Mouse (Mus musculus): ENCODE results near the gene Tmem95. TPM values are rescaled to one million over a fixed set of nuclear protein-coding genes. Genes with fewer than 3 reads are reported as not detected.
"Not testable (repeated sequence)": the region's sequence is repeated elsewhere in the genome, so short reads cannot be mapped to it uniquely, and the experiment has no call there.

Gene Tmem95
- polyA plus RNA-seq, 1 experiment from 2014 or later, result not detected

DNA sequence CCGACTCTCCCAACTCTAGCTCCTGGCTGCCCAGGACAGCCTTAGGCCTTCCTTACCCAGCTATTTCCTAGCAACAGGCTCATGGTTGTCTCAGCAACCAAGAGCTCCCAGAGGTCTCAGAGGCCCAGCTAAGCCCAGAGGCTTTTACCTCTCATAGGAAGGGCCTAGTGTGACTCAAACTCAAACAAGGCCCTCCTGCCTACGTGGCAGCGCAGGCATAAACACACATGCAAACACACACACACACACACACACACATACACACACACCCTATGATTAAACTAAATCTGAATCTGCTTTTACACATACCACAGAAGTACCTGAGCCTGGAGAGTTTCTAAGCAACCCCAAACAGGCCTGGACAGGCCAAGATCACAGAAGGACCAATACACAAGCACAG lies 581 bp upstream of the Tmem95 start:
- 84% methylated on average over 3 of the region's 3 CpGs for WGBS
- H3K27me3 ChIP-seq (replicated peaks), result no peaks in the 10 kb centered on the region
- no peak overlapping the region; the same call in 1 of the 2 replicates for H3K9ac ChIP-seq
- ATAC-seq (ENCODE audit: insufficient number of reproducible peaks, low FRiP score), result no peak
- peak overlapping the region; percentile 85; the same call in 1 of the 2 replicates for H3K4me2 ChIP-seq
- no peaks in the 10 kb centered on the region for H3K9me3 ChIP-seq (replicated peaks)
- no peaks in the 10 kb centered on the region for H3K36me3 ChIP-seq
- no peak overlapping the region for H3K4me3 ChIP-seq
- no peak overlapping the region for H3K27ac ChIP-seq (ENCODE audit: poor library complexity, severe bottlenecking)
- peaks cover 45% of the 10 kb centered on the region for H3K4me1 ChIP-seq (replicated peaks)

DNA sequence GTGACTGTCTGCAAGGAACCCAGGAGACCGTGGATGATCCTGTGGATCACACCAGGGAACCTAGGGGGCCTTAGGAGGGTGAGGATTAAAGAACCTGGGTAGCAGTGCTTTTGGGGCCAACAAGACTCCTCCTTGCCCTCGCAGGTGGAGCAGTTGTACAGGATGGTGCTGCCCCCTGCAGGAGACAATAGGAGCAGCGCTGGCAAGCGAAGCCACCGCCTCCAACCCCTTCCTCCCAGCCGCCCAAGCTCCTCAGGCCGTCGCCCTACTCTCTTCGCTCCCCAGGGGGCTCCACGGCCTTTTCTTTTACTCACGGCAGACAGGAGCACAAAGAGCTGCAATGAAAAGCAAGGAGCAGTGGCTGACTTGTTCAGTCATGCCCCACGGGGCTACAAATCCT lies 951 bp downstream of the Tmem95 start:
- Histone ChIP-seq H3K27ac (ENCODE audit: poor library complexity, severe bottlenecking) (peak overlapping the region; percentile 58; the same call in 1 of the 2 replicates), H3K9me3 (replicated peaks) (no peaks in the 10 kb centered on the region), H3K9ac (no peak overlapping the region), H3K4me1 (replicated peaks) (peaks cover 40% of the 10 kb centered on the region), H3K36me3 (no peaks in the 10 kb centered on the region), H3K27me3 (replicated peaks) (no peaks in the 10 kb centered on the region), H3K4me3 (0 out of 2 replicates have a peak overlapping the region, but pooled peaks have one; percentile 1), H3K4me2 (peak overlapping the region; percentile 40)
- no peak for ATAC-seq (ENCODE audit: insufficient number of reproducible peaks, low FRiP score)
- WGBS, result 2% methylated on average over 12 of the region's 12 CpGs

DNA sequence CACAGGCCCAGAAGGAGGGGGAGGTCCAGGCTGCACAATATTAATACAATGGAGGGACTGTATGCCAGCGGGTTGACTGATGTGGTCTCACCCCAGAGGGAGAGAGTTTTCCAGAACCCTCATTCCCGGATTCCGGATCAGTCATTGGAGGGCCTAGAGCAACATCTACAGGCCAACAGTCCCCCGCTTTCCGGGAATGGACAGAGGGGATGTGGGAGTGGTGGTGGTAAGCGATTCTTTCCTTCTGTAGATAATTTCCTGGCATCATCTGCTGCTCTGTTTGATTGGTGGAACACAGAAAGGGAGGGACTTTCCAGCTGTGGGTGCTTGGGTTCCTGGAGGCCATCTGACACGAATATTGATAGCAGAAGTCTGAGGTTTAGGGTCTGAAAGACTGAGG lies 1.6 kb downstream of the Tmem95 start:
- ATAC-seq (ENCODE audit: insufficient number of reproducible peaks, low FRiP score), result no peak
- Histone ChIP-seq H3K9me3 (replicated peaks) (no peaks in the 10 kb centered on the region), H3K4me1 (replicated peaks) (peaks cover 35% of the 10 kb centered on the region), H3K9ac (no peak overlapping the region), H3K36me3 (no peaks in the 10 kb centered on the region), H3K4me3 (no peak overlapping the region), H3K27me3 (replicated peaks) (no peaks in the 10 kb centered on the region), H3K4me2 (peak overlapping the region; percentile 11), H3K27ac (ENCODE audit: poor library complexity, severe bottlenecking) (peak overlapping the region; percentile 58; the same call in 1 of the 2 replicates)
- 40% methylated on average over 7 of the region's 7 CpGs for WGBS

DNA sequence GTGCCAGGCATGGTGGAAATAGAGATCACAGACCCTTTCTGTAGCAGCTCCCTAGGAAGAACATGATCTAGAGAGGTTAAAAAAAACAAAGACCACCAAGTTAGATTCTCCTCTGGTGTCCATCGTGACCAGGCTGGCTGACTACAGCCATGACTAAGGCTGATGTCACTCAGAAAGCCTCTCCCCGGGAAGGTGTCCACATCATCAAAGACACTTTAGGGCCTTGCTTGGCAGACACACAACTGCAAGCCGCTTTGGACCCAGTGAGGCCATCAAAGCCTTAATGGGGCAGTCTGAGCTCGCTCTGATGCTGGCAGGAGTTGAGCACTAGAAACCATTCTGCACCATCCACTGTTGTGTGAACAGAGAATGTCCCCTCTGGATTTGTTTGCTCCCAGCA lies 5.4 kb downstream of the Tmem95 start:
- no peak for ATAC-seq (ENCODE audit: insufficient number of reproducible peaks, low FRiP score)

DNA sequence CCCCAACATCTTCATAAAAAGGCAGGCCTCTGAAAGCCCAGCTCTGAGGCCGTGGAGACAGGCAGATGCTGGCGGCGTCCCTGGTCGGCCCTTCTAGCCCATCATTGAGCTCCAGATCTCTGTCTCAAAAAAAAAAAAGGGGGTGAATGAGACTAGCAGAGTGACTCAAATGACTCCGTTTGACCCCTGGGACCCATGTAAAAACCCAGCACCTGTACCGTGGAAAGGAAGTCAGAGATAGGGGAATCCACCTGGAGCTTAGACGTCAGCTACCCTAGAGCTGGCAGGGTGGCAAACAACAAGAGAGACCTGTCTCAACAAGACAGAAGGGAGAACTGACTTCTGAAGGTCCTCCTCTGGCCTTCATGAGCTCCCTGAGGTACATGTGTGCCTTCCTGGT lies 6.0 kb downstream of the Tmem95 start:
- ATAC-seq (ENCODE audit: insufficient number of reproducible peaks, low FRiP score), result no peak
- 83% methylated on average over 7 of the region's 7 CpGs for WGBS
- no peak overlapping the region for H3K27ac ChIP-seq (ENCODE audit: poor library complexity, severe bottlenecking)
- H3K27me3 ChIP-seq (replicated peaks), result no peaks in the 10 kb centered on the region; the same call in 1 of the 2 replicates
- no peak overlapping the region for H3K4me3 ChIP-seq
- H3K9ac ChIP-seq, result no peak overlapping the region
- no peaks in the 10 kb centered on the region for H3K36me3 ChIP-seq
- H3K9me3 ChIP-seq (replicated peaks), result no peaks in the 10 kb centered on the region
- H3K4me1 ChIP-seq (replicated peaks), result peaks cover 8% of the 10 kb centered on the region; the same call in 1 of the 2 replicates
- H3K4me2 ChIP-seq, result no peak overlapping the region

More for the DNA sequence above, 5.4 kb downstream of the Tmem95 start:
- no peak overlapping the region for H3K9ac ChIP-seq
- H3K36me3 ChIP-seq, result no peaks in the 10 kb centered on the region
- 72% methylated on average over 4 of the region's 4 CpGs for WGBS
- H3K4me3 ChIP-seq, result no peak overlapping the region
- H3K4me1 ChIP-seq (replicated peaks), result peaks cover 13% of the 10 kb centered on the region; the same call in 1 of the 2 replicates
- H3K4me2 ChIP-seq, result no peak overlapping the region
- H3K27me3 ChIP-seq (replicated peaks), result no peaks in the 10 kb centered on the region; the same call in 1 of the 2 replicates
- no peak overlapping the region for H3K27ac ChIP-seq (ENCODE audit: poor library complexity, severe bottlenecking)
- H3K9me3 ChIP-seq (replicated peaks), result no peaks in the 10 kb centered on the region

DNA sequence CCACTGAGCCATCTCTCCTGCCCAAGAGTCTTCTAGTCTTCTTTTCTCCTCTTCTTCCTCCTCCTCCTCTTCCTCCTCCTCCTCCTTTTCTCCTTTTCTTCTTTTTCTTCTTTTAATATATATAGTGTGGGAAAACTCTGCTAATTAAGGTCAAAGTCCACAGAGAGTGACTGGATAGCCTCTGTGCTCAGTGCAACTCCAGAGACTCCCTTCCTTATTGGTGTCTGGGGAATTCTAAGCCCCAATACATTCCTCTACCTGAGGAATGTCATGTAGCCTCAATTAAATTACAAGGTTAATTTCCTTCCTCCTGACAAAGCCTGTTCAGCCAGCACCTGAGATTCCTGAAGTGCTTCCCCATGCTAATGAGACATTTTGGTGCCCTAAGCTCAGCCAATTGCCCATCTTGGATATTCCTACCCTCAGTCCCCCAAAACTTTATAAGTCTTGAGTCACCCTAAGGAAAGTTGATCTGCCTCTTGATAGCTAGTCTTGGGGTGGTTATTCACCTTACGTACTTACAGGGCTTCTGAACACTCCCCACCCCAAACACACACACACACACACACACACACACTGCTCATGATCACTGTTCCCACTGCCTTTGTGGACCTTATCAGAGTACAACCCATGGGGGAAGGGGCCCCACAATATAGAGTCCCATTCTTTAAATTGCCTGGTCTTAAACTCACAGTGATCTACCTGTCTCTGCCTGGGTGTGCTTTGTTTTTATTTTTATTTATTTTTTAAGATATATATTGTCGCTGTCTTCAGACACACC lies 7.3 kb downstream of the Tmem95 start:
- Histone ChIP-seq H3K27me3 (replicated peaks) (no peaks in the 10 kb centered on the region; the same call in 1 of the 2 replicates), H3K4me2 (no peak overlapping the region), H3K27ac (ENCODE audit: poor library complexity, severe bottlenecking) (no peak overlapping the region), H3K4me1 (replicated peaks) (no peaks in the 10 kb centered on the region), H3K9me3 (replicated peaks) (no peaks in the 10 kb centered on the region), H3K9ac (no peak overlapping the region), H3K36me3 (no peaks in the 10 kb centered on the region), H3K4me3 (no peak overlapping the region)
- WGBS, result 84% methylated on average over 2 of the region's 2 CpGs
- ATAC-seq (ENCODE audit: insufficient number of reproducible peaks, low FRiP score), result no peak

DNA sequence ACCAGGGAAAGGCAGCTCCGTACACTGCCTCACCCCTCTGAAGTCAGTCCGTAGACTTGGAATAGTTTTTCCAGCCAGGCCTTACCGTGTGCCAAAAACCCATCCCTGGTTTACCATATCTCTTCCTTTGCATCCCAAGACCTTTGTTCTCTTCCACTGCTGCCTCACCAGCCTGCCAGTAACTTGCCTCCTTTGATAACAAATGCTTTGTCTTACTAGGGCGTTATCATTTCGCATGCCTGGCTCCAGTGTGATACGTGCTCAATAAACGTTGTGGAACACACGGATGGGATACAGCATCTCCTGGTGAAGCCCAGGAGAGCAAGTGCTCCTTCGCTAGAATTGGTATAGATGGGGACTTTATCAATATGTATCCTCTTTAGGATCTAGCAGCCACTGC lies 10.5 kb downstream of the Tmem95 start:
- no peak overlapping the region for H3K9ac ChIP-seq
- WGBS, result 42% methylated on average over 9 of the region's 9 CpGs
- no peaks in the 10 kb centered on the region; the same call in 1 of the 2 replicates for H3K27me3 ChIP-seq (replicated peaks)
- H3K4me2 ChIP-seq, result no peak overlapping the region
- H3K27ac ChIP-seq (ENCODE audit: poor library complexity, severe bottlenecking), result no peak overlapping the region
- no peaks in the 10 kb centered on the region for H3K36me3 ChIP-seq
- 0 out of 2 replicates have a peak, but pooled peaks have one; percentile 15 for ATAC-seq (ENCODE audit: insufficient number of reproducible peaks, low FRiP score)
- no peaks in the 10 kb centered on the region for H3K9me3 ChIP-seq (replicated peaks)
- no peak overlapping the region for H3K4me3 ChIP-seq
- H3K4me1 ChIP-seq (replicated peaks), result peaks cover 6% of the 10 kb centered on the region

DNA sequence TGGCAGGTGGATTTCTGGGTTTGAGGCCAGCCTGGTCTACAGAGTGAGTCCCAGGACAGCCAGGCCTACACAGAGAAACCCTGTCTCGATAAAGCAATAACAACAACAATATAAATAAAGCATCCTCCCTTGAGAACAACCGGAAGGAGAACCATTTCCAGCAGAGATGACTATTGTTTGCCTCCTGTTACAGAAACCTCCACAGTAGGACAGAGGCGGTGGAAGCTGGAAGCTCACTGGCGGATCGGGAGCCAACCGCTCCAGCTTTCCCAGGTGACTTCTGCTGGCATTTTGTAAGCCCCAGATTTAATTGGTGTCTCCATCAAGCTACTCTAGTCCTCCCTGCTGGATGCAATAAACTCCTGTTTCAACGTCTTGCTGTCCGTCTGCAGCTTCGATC lies 12.3 kb downstream of the Tmem95 start:
- Histone ChIP-seq H3K4me1 (replicated peaks) (peaks cover 6% of the 10 kb centered on the region), H3K36me3 (no peaks in the 10 kb centered on the region), H3K4me2 (no peak overlapping the region), H3K27me3 (replicated peaks) (no peaks in the 10 kb centered on the region; the same call in 1 of the 2 replicates), H3K4me3 (no peak overlapping the region), H3K9ac (no peak overlapping the region), H3K27ac (ENCODE audit: poor library complexity, severe bottlenecking) (no peak overlapping the region), H3K9me3 (replicated peaks) (no peaks in the 10 kb centered on the region)
- no peak for ATAC-seq (ENCODE audit: insufficient number of reproducible peaks, low FRiP score)
- WGBS, result 88% methylated on average over 9 of the region's 9 CpGs

DNA sequence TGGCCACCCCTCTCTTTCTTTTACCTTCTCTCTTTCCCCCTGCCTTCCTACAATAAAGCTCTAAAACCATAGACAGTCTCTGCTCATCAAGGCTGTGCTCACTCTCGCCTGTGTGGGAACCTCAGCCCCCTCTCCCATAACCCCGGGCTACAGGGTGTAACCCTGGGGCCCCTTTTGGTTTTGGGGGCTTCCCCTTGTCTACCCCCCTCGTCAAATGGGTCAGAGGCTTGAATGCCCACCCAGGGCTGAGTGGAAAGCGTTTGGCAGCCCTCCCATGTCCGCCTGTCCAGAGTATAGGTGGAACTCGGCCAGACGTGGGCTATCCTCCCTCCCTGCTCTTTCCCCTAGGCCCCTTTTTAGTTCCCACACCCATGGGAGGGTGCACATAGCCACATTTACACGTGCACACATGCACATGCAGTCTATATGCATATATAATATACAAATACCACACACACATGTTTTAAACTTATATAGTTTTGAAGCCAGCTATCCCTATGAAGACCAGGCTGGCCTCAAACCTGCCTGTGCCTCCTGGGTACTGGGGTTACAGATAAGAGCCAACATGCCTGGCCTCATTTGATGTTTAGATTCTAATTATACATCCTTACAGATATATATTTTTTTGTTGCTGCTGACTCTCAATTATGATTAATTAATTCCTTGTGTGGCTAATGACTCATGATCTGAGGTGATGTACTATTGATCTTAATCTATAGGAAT lies 13.5 kb downstream of the Tmem95 start:
- 50% methylated on average over 8 of the region's 8 CpGs for WGBS
- Histone ChIP-seq H3K27ac (ENCODE audit: poor library complexity, severe bottlenecking) (peak overlapping the region; percentile 66), H3K4me3 (no peak overlapping the region), H3K9me3 (replicated peaks) (no peaks in the 10 kb centered on the region), H3K36me3 (no peaks in the 10 kb centered on the region), H3K4me1 (replicated peaks) (peaks cover 6% of the 10 kb centered on the region), H3K4me2 (peak overlapping the region; percentile 33; the same call in 1 of the 2 replicates), H3K27me3 (replicated peaks) (peaks cover 8% of the 10 kb centered on the region), H3K9ac (no peak overlapping the region)
- ATAC-seq (ENCODE audit: insufficient number of reproducible peaks, low FRiP score), result no peak

DNA sequence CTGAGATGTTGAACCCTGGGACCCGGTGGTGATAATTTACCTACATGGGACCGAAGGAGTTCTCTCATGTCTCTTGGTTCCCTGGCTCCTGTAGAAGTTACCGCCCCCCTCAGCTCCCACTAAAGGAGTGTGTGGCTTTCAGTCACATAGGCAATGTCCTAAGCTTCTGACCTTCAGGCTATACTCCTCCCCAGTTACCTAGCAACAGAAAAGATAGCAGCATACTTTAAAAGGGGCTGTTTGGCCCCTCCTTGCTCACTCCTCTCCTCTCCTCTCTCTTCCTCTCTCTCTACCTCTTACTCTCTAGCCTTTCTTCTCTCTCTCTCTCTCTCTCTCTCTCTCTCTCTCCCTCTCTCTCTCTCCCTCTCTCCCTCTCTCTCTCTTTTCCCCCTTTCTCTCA lies 14.1 kb downstream of the Tmem95 start:
- H3K4me2 ChIP-seq, result peak overlapping the region; percentile 33; the same call in 1 of the 2 replicates
- ATAC-seq (ENCODE audit: insufficient number of reproducible peaks, low FRiP score); H3K9ac ChIP-seq; H3K4me1 ChIP-seq (replicated peaks); H3K9me3 ChIP-seq (replicated peaks); H3K4me3 ChIP-seq; H3K36me3 ChIP-seq: not testable (repeated sequence)
- H3K27ac ChIP-seq (ENCODE audit: poor library complexity, severe bottlenecking), result peak overlapping the region; percentile 66
- H3K27me3 ChIP-seq (replicated peaks), result peaks cover 14% of the 10 kb centered on the region
- WGBS, result 78% methylated on average over 3 of the region's 3 CpGs

All from heart, embryonic 12.5 days (tissue).